Mouse (Mus musculus) forebrain, embryonic 12.5 days (tissue): ENCODE results near the gene Smoc1. TPM values are rescaled to one million over a fixed set of nuclear protein-coding genes. Genes with fewer than 3 reads are reported as not detected.
A peak's percentile ranks its signal among the peaks of the same experiment; 100 is the strongest.

Experiments
- ATAC-seq: fragments of 200-750 bp; cut with Nextera tagmentation; 2 replicates; pipeline ENCODE4 v1.8.0; 2017; ENCODE audit warnings: moderate TSS enrichment; ENCODE audit not compliant: low FRiP score
- H3K27ac ChIP-seq: fragments of 300-500 bp; sonication (generic); 2 replicates; pipeline ENCODE4 v1.5.1; 2016; ENCODE audit warnings: mild to moderate bottlenecking
- H3K27me3 ChIP-seq: fragments of 300-500 bp; sonication (generic); 2 replicates; pipeline ENCODE4 v1.6.1; 2016; ENCODE audit warnings: mild to moderate bottlenecking
- H3K36me3 ChIP-seq: fragments of 300-500 bp; sonication (generic); replicated peaks from 2 replicates; pipeline ENCODE4 v1.6.1; 2016; ENCODE audit warnings: mild to moderate bottlenecking
- H3K4me1 ChIP-seq: fragments of 300-500 bp; sonication (generic); 2 replicates; pipeline ENCODE4 v1.6.1; 2016
- H3K4me2 ChIP-seq: fragments of 300-500 bp; sonication (generic); 2 replicates; pipeline ENCODE4 v1.6.1; 2016; ENCODE audit warnings: mild to moderate bottlenecking, moderate library complexity
- H3K4me3 ChIP-seq: fragments of 300-500 bp; sonication (generic); replicated peaks from 2 replicates; pipeline ENCODE4 v1.5.1; 2016; ENCODE audit warnings: mild to moderate bottlenecking
- H3K9ac ChIP-seq: fragments of 300-500 bp; sonication (generic); 2 replicates; pipeline ENCODE4 v1.6.1; 2016; ENCODE audit warnings: mild to moderate bottlenecking
- H3K9me3 ChIP-seq: fragments of 300-500 bp; sonication (generic); 2 replicates; pipeline ENCODE4 v1.6.1; 2016
- WGBS: fragments of 180-500 bp; shearing (Covaris S2); methylation state at CpG from one replicate; pipeline ENCODE4 v1.1.7; 2016; 5-methylcytosine and 5-hydroxymethylcytosine counted together
- microRNA-seq: library from miRNA; unstranded; fragments of <30 nt; microRNA quantifications from one replicate; pipeline ENCODE4, GENCODE M21; 2017
- polyA plus RNA-seq: library from polyadenylated mRNA; unstranded; fragments of >200 nt; fragmentation: Nextera tagmentation; extraction: Ambion mirVana; gene quantifications from 2 replicates; pipeline ENCODE4 v1.2.1, GENCODE M21; 2016

The Smoc1 gene
- polyA plus RNA-seq, 1 experiment from 2014 or later: 7.3 TPM

GRCm38 (mm10) chr12:81225966-81226577 is 199.5 kb downstream of the Smoc1 start:
- 45% methylated on average over 6 of the region's 6 CpGs for WGBS
- H3K27me3 ChIP-seq: no peaks in the 10 kb centered on the region
- H3K4me1 ChIP-seq: peaks cover 15% of the 10 kb centered on the region; the same call in 1 of the 2 replicates
- H3K4me2 ChIP-seq: no peak overlapping the region
- no peak overlapping the region for H3K9ac ChIP-seq
- no peak overlapping the region for H3K27ac ChIP-seq
- H3K36me3 ChIP-seq: no peaks in the 10 kb centered on the region
- ATAC-seq: no peak
- H3K4me3 ChIP-seq: no peak overlapping the region
- H3K9me3 ChIP-seq: no peaks in the 10 kb centered on the region

GRCm38 (mm10) chr12:81226590-81226989 is 200.0 kb downstream of the Smoc1 start:
- 56% methylated on average over 3 of the region's 3 CpGs for WGBS
- no peaks in the 10 kb centered on the region for H3K9me3 ChIP-seq
- H3K36me3 ChIP-seq: no peaks in the 10 kb centered on the region
- H3K4me1 ChIP-seq: peaks cover 15% of the 10 kb centered on the region; the same call in 1 of the 2 replicates
- H3K4me3 ChIP-seq: no peak overlapping the region
- no peak overlapping the region for H3K4me2 ChIP-seq
- ATAC-seq: no peak
- H3K9ac ChIP-seq: no peak overlapping the region
- no peaks in the 10 kb centered on the region for H3K27me3 ChIP-seq
- H3K27ac ChIP-seq: no peak overlapping the region

GRCm38 (mm10) chr12:81227767-81228460 is 201.3 kb downstream of the Smoc1 start:
- Histone ChIP-seq H3K4me1 (peaks cover 15% of the 10 kb centered on the region; the same call in 1 of the 2 replicates), H3K4me3 (no peak overlapping the region), H3K27me3 (no peaks in the 10 kb centered on the region), H3K9ac (no peak overlapping the region), H3K36me3 (no peaks in the 10 kb centered on the region), H3K4me2 (no peak overlapping the region), H3K9me3 (no peaks in the 10 kb centered on the region), H3K27ac (no peak overlapping the region)
- ATAC-seq: no peak
- WGBS: 72% methylated on average over 5 of the region's 5 CpGs

GRCm38 (mm10) chr12:81233746-81234380 is 207.3 kb downstream of the Smoc1 start:
- H3K27me3 ChIP-seq: no peaks in the 10 kb centered on the region

GRCm38 (mm10) chr12:81235456-81236330 is 209.1 kb downstream of the Smoc1 start:
- no peak for ATAC-seq
- Histone ChIP-seq H3K4me2 (no peak overlapping the region), H3K4me3 (no peak overlapping the region), H3K27me3 (no peaks in the 10 kb centered on the region), H3K4me1 (no peaks in the 10 kb centered on the region), H3K27ac (no peak overlapping the region), H3K9ac (no peak overlapping the region), H3K9me3 (no peaks in the 10 kb centered on the region), H3K36me3 (no peaks in the 10 kb centered on the region)
- 89% methylated on average over 10 of the region's 10 CpGs for WGBS

More at GRCm38 (mm10) chr12:81233746-81234380, 207.3 kb downstream of the Smoc1 start:
- Histone ChIP-seq H3K4me3 (no peak overlapping the region), H3K27ac (no peak overlapping the region), H3K4me1 (no peaks in the 10 kb centered on the region), H3K4me2 (no peak overlapping the region), H3K9ac (no peak overlapping the region), H3K36me3 (no peaks in the 10 kb centered on the region), H3K9me3 (no peaks in the 10 kb centered on the region)
- no peak for ATAC-seq
- WGBS: 89% methylated on average over 1 of the region's 1 CpGs

Small RNA genes lying within 50 kb of the gene (microRNA-seq; reads per million reads assigned to microRNA genes)
- 9.7 reads per million, percentile 27 among the genes with 10 or more reads in this experiment for gene Mir3067

Other genes starting within 250 kb of the Smoc1 start
- gene Susd6, start 236.3 kb upstream of the Smoc1 start, polyA plus RNA-seq: 19.5 and 21.2 TPM in 2 replicates
- 656 and 658 TPM in 2 replicates for gene Srsf5, start 81.3 kb upstream of the Smoc1 start, polyA plus RNA-seq
- gene Slc10a1, start 58.1 kb upstream of the Smoc1 start, polyA plus RNA-seq: 0.99 and 1.4 TPM in 2 replicates